Mouse (Mus musculus) ES-Bruce4 (cell line): ENCODE measurements at regions not wholly inside any gene's neighbourhood (a gene's known extent, or its start where the extent isn't known, plus 50 kb on each side); places are given as distances from the start of the nearest gene placed in this dataset.

Source experiments
- CTCF ChIP-seq: IDR thresholded peaks from one replicate; pipeline ENCODE4 v1.8.1; 2011; ENCODE audit warnings: low read depth, low read length
- POLR2A ChIP-seq: IDR thresholded peaks from one replicate; pipeline ENCODE4 v1.8.1; 2011; ENCODE audit warnings: low read length; ENCODE audit not compliant: insufficient read depth

- TF ChIP-seq POLR2A = no peak
- TF ChIP-seq CTCF = no peak
Measured at GRCm38 (mm10) chr13:4756529-4756928, 147.6 kb upstream of the Akr1e1 start.
